Mouse (Mus musculus) common myeloid progenitor, adult 5-6 weeks (primary cell): ENCODE data around the gene Vmn2r51. TPM values are rescaled to one million over a fixed set of nuclear protein-coding genes. Genes with fewer than 3 reads are reported as not detected.
"Not testable (repeated sequence)": the region's sequence is repeated elsewhere in the genome, so short reads cannot be mapped to it uniquely, and the experiment has no call there.

Experiments
- ATAC-seq: replicated peaks from 2 replicates; pipeline ENCODE4 v1.8.0; 2016; ENCODE audit warnings: low read depth, mild to moderate bottlenecking, moderate TSS enrichment, inconsistent platforms; ENCODE audit not compliant: poor library complexity, severe bottlenecking
- total RNA-seq: library from RNA; stranded (forward); fragments of 200-1000, 187-1606 nt; gene quantifications from 2 replicates; pipeline ENCODE4 v1.2.3, GENCODE M21; 2017

Gene Vmn2r51
- not detected in 2 replicates for total RNA-seq

GRCm38 (mm10) chr7:10105641-10106040 is at the start of gene Vmn2r51:
Vmn2r51 (minus strand) TSS chr7:10105741.
- ATAC-seq = not testable (repeated sequence)

DNA sequence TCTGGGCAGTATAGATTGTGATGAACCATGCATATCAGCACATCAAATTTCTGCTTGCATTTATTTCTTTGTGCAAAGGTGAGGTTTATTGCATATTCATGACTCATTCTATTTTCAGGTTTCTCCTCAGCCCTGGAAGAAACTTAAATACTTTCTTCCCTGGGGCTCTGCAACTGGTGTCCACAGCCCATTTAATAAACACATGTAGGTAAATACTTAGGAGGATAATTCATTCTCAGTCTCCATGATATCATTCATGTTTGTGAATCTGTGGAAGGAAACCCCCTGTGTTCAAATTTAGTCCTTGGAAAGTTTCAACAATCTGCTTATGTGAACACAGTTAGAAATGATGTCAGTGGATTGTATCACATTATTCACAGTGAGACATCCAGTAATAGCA is 52.3 kb downstream of the Vmn2r51 start, which contains the start of gene Vmn2r50:
TSS of gene Vmn2r50 (minus strand) at position 101 of the 400 bp plus-strand sequence.
- not testable (repeated sequence) for ATAC-seq

Other genes starting within 250 kb of the Vmn2r51 start
- not detected in 2 replicates for gene Vmn2r48, start 152.2 kb downstream of the Vmn2r51 start, total RNA-seq
- not detected in 2 replicates for gene Vmn2r49, start 113.5 kb downstream of the Vmn2r51 start, total RNA-seq
- not detected in 2 replicates for gene Vmn2r50, start 52.4 kb downstream of the Vmn2r51 start, total RNA-seq
- not detected in 2 replicates for gene Vmn2r52, start 70.8 kb upstream of the Vmn2r51 start, total RNA-seq
- gene Vmn1r66, start 172.3 kb upstream of the Vmn2r51 start, total RNA-seq = not detected in 2 replicates